Mouse (Mus musculus): ENCODE measurements at regions not wholly inside any gene's neighbourhood (a gene's known extent, or its start where the extent isn't known, plus 50 kb on each side); places are given as distances from the start of the nearest gene placed in this dataset.
"Not testable (repeated sequence)": the region's sequence is repeated elsewhere in the genome, so short reads cannot be mapped to it uniquely, and the experiment has no call there.

DNA sequence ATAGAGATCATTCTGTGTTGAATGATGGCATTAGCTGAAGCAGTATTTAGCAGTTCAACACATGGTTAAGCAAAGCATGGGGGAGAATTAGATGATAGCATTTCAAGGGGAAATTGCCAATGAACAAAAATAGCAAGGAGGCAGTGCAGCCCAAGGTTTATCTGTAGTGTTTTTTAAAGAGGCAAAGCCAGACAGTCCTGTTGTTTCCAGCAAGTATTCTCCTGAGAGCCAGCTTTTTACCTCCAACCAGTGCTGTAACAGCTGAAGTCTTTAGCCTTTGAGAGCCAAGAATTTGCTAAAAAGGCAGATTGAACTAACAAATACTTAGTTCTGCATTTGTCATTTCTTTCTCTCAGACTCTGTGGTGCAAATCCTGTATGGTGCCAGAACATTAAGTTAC, 305.1 kb upstream of the Arx start:
- no peak for DNase-seq

DNA sequence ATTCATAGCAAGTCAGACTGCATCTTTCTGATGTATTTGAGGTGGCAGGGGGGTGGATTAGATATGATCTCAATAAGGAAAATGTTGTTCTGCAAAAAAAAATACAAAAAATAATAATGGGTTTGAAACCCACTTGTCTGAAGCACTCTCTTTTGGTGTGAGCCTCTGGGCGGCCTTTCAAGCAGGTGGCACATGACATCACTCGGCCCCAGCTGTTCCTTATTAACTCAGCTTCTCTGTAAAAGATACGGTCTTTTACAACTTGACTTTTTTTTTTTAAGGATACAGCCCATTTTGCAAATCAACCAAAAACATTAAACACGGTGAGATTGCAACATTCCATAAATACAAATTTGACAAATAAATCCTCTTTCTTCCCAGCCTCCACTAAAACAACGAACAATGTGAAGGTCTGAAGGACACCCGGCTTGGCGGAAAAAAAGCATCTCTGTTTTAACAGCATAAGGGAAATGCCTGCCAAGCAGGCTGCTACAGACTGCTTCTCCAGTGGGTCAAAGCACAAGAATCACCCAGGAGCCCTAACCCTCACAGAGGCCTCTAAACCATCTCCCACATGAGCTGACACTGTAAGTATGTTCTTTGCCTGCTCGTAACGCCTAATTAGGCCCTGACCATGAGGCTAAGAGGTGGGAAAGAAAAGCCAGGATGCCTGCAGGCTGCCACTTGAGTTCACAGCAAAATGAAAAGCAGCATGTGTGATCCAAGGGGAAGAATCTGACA, 283.8 kb upstream of the Arx start:
- DNase-seq, result no peak

DNA sequence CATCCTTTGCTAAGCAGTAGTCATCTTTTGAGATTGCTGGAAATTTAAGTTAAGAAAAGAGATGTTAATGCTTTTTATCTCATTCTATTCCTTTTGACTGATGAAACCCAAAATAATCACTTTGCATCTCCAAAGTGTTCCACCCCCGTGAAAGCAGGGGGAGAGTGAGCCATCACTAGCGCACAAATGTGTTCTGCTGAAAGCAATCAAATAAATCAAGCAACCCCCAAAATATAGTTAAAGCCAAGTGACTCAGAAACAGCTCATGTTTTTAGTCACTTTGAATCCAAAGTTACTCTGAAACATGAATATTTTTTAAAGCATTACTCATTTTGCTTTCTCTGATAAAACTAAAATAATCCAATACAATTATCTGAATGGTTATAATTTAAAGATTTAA, 279.6 kb upstream of the Arx start:
- DNase-seq, result no peak

DNA sequence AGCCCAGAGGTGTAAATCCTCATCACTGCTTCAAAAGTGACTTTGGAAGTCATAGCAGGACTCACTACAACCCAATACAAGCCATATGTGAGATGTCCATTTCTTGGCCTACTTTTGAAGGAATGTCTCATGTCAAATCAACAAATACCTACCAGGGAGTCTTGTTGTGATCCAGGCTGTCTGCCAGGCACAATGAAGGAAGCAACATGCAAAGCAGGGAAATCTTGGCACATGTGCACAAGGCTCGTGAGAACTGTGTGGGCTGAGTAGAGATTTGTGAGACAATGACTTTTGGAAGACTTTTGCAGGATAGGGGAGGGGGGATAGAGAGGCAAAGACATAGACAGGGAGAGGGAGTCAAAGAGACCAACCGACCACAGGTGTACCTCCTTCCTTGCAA, 274.7 kb upstream of the Arx start:
- no peak for DNase-seq

DNA sequence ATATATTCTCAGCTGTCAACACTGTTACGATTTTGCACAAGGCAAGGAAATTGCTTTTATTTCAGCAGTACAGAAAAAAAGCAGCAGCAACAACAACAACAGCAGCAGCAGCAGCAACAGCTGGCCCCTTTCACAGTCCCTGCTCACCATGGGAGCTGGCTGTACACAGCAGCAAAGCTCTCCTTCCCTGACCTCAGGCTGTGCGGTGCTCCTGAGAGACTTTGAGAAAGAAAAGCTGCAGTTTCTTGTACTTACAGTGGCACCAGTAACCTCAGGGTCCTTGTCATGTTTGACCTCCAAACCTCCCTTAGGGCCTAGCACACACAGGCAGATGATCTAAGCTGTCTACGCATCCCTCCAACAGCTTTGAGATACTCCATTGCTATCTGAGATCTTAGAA, 269.9 kb upstream of the Arx start:
- no peak for DNase-seq

DNA sequence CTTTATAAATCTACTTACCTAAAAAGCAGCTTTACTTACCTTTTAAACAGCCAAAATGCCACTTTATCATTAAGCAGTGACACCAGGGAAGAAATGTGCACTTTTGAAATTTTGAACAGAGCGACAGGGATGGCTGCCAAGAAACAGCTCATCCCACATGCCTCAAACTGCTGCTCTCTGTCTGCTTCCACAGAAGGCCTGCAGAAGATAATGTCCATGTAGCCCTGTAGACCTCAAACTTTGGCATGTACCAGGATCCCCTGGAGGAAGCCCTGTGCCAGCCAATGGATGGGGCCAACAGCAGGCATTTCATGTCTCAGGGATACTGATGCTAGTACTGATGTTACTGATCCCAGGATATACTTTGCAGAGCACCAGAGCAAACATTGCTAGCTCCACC, 245.1 kb upstream of the Arx start:
- peak; percentile 5 to 6 for DNase-seq

DNA sequence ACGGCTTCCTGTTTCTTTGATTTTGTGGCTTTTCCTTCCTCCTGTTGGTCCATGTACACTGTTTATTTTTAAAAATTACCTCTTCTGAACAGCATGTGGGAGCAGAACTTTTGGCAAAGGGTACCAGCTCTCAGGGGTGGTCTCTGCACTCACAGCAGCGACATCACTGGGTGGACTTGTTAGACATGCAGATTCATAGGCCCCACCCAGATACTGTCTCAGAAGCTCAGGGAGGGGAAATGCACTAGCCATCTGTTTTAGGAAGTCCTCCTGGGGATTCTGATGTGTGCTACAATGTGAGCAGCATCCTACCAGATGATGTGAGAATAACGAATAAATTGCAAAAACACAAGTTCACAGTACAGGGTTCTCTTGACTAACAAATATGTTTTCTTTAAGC, 243.5 kb upstream of the Arx start:
- peak in 1 of 2 experiments; percentile 1 for DNase-seq

DNA sequence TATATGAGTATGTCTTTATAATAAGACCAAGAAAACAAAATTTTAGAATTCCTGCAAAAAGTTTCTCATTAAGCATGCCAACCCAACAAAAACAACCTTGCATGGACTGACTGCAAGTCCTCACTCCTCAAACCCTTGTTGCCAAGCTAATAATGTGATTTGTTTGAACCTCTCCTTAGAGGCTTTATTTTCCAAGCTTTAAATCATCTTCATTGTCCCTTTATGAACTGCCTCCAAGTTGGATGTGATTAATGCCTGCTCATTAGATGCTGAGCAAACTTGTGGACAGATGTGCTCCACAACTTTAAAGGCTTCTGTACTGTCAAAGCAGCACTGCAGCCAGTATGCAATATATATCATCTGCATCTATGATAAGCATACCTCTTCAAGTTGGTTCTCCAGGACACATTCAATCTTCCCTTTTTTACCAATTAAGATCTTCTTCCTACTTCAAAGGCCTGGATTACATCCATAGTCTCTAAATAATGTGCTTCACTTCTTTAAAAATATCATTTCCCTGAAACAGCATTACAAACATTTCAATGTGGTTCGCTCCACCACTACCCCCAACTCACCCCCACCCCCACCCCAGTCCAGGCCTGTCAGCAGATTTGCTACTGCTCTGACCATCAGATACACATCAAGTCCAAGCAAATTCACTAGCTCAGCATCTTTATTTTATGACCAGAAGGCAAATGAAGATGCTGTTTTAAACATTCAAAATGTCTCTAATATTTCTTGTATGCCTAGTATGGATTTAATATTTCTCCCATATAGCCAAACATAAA, 237.1 kb upstream of the Arx start:
- no peak for DNase-seq

DNA sequence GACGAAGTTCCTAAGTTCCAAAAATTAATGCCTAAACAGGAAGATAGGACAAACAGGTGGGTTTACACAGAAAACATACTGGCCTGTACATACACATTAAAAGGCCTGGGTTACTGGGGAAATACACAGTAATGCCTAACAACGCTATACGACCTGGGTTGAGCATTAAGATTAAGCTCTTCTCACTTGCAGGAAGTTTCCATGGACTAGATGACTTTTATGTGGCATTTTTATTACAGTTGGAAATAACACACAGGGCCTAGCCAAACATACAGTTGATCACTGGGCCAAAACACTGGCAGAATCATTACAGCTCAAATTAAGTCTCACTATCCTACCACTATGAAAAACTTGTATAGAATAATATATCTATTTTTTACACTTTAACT, 236.5 kb upstream of the Arx start:
- no peak for DNase-seq

DNA sequence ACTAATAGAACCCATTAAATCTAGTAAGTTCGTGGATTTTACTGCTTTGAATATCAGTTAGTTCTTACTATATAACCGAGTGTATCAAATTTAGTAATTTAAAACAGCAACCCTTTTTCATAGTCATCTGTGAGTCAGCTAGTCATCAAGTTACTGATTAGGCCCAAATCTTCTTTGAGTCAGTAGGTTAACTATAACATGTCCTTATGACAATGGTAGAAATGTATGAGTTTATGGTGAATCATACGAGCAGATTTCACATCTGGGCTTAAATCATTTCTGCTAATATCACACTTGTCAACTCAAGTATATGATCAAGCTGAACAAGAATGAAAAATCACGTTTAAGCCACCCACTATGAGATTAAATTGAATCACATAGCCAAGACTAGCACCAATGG, 226.7 kb upstream of the Arx start:
- no peak for DNase-seq

DNA sequence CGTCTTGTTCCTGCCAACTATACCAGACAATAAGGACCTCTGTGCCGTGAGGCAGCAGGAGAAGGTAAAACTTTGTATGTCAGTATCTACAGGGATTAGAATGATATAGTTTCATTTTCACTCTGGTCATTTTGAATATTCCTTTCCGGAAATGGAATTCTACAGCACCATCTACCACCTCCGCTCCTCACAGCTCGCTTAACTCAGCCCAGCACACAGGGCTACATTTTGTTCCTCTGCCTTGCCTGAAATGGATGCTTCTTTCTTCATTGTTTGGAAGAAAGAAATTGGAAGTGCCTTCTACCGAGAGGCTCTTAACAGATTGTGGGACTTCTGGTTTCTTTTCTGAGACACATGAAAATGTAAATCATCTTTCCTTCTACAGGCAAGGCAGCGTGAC, 217.4 kb upstream of the Arx start:
- no peak for DNase-seq

DNA sequence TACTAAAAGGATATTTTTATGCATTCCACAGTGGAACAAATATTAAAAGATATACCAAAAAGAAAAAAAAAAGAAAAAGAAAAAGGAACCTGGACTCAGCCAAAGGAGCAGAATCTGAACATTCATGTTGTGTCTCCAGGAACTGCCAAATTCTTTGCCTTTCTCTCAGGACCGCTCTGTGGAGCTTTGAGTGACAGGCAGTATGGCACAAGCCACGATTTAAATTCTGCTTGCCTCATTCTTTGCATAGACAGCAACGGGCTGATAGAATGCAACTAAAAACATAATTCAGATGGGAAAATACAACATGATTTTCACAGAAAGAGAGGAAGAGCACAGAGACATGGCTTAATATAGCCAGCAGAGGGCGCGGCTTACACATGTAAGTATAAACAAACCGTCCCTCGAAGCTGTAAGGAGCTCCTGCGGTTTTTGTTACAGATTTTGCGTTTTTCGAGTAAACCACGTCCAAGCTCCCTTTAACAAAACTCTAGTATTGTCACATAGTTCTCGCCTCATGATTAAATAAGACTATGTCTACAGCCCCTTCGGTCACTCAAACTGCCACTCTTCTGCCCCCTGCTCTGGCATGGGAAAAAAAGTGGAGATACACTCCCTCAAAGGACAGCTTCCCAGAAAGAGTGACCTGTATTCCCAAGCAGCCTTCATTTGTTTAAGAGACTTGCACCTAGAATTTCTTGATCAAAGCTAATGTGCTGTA, 216.5 kb upstream of the Arx start:
- peak; percentile 27 to 44 for DNase-seq

DNA sequence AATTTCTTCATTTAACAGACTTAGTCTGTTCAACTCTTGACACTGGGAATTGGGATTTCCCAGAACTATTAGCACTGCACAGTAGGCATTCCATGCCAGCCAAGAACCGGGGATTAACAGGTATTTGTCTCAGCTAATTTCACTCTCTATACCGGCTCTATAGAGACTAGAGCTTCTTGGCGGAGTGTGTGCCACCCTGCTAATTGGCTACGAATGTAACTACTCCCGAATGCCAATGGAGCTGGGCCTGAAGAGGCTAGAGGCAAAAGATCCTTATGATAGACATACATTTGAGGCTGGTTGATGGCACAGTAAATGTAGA, 216.0 kb upstream of the Arx start:
- DNase-seq, result no peak

DNA sequence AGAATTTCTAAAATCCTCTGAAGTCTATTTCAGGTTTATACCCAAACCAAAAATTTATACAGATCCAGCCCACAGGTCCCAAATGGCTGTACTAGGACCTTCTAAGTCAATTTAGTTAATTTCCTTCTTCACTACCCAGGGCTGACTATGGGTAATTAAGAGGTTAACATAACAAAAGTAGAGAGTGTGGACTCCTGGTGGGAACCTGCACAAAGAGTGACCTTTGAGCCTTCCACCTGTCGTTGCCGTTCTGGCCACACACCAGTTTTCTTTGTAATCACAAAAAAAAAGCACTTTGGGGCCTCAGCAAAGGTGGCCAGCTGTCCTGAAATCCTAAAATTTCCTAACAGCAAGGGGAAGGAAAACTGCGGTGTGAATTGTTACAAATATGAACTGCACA, 197.3 kb upstream of the Arx start:
- DNase-seq, result no peak

DNA sequence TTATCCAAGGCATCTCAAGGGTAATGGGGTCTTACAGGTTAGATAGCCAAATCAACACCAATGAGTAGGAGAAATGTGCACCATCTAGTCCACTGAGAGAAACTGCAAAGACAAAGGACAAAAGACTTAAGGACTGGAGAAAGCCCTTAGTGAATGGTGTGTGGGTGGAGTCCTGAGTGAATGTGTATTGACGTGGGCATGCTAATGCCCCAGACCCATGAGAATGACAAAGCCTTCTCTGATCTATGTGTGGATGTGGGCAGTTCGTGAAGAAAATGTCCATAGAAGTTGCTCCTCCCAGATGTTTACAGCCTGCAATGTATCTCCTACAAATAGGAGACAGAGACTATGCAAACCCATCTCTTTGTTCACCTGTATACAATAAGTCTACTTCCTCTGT, 188.7 kb upstream of the Arx start:
- no peak for DNase-seq

DNA sequence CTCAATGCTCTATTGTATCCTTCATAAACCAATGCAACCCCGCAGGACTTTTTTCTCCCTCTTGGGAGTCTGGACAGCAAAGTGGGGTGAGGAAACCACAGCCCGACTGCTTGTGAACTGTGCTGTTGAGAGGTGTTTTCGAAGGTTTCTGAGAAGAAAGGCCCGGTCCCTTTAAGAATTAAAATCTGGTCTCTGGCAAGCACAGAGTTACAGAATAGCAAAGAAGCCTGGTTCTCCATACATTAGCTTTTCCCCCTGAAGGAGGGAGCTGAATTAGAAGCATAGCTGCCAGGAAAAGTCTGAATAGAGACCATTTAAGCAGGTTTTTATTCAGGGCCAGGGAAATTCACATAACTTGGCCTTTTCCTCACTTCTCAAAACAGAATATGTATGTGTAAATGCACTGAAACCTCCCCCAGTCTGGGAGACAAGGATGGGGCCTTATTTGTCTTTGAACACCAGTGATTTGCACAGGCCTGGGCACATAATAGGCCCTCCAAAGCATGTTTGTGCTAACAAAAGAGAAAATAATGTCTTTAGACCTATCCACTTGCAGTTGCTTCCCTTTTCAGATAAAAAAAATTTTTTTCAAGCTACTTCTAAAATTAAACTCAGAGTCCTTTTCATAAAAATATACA, 178.2 kb upstream of the Arx start:
- no peak for DNase-seq

DNA sequence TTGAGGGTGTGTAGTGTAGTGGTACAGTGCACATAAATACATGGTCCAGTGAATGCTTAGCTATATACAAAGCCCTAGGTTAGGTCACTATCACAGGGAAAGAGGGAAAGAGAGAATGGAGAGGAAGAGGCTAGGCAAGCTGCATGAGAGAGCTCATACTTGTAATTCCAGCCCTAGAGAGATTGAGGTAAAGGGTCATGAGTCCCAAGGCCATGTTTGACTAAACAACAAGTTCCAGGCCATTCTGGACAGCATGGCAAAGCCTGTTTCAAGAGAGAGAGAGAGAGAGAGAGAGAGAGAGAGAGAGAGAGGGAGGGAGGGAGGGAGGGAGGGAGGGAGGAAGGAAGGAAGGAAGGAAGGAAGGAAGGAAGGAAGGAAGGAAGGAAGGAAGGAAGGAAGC, 131.9 kb upstream of the Arx start:
- not testable (repeated sequence) for DNase-seq

DNA sequence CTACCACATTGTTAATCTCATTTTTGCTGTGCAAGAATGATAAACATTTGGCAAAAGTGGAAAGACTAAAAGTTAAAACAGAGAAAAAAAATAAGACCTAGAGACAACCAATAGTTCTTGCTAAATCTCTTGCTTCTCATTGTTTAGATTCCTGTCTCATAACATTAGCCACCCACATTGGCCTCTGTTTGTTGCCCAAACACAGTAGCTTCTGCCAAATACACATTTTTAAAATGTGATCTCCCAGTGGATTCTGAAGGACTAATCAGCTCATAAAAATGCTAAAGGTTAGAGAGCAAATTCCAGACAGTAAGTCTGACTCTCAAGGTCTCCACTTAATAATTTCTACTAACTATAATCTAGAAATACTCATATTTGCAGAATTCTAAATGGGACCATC, 127.1 kb upstream of the Arx start:
- no peak for DNase-seq

DNA sequence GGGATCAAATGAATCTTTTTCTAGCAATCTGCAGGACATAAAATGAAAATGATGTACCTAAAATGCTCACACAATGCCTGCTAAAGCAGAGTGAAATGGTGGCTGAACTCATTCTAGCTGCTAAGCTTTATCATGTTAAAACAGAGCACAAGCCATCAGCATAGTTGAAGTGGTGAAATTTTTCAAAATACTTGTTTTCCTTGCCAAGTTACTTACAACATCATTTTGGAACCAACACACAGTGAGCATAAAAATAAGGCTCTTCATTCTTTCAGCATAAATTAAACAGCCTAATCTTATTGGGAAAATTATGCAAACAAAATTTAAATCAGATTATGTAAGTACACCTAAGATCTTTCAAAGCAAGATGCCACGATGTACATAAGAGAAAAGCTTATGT, 125.3 kb upstream of the Arx start:
- no peak for DNase-seq

All from cerebellum, postnatal 36 days (tissue).